Mouse (Mus musculus) C2C12 (cell line): Measurements from ENCODE around the gene Slc5a2. TPM values are rescaled to one million over a fixed set of nuclear protein-coding genes. Genes with fewer than 3 reads are reported as not detected.

Source experiments
- H3K27me3 ChIP-seq: one replicate; pipeline ENCODE4 v1.6.1; 2011; ENCODE audit not compliant: control insufficient read depth, insufficient read depth, insufficient read length
- H3K36me3 ChIP-seq: one replicate; pipeline ENCODE4 v1.6.1; 2011; ENCODE audit not compliant: control insufficient read depth, insufficient read depth
- H3K4me3 ChIP-seq: one replicate; pipeline ENCODE4 v1.5.1; 2011; ENCODE audit warnings: mild to moderate bottlenecking, control low read depth; ENCODE audit not compliant: poor library complexity, insufficient read depth, severe bottlenecking
- H3K79me2 ChIP-seq: one replicate; pipeline ENCODE4 v1.6.1; 2011; ENCODE audit not compliant: control insufficient read depth, insufficient read depth
- H3K79me3 ChIP-seq: one replicate; pipeline ENCODE4 v1.6.1; 2011; ENCODE audit warnings: low read depth, control low read depth
- H3ac ChIP-seq: one replicate; pipeline ENCODE3; 2011; ENCODE audit warnings: low read depth; ENCODE audit not compliant: control insufficient read depth, insufficient read length
- CEBPB ChIP-seq: IDR thresholded peaks from one replicate; pipeline ENCODE4 v1.6.1; 2011; ENCODE audit warnings: low read depth, mild to moderate bottlenecking, control low read depth, moderate library complexity
- CTCF ChIP-seq: IDR thresholded peaks from one replicate; pipeline ENCODE4 v1.5.1; 2011; ENCODE audit not compliant: control insufficient read depth, insufficient read depth, insufficient read length
- FOSL1 ChIP-seq: IDR thresholded peaks from one replicate; pipeline ENCODE4 v1.8.0; 2011; ENCODE audit warnings: mild to moderate bottlenecking, low read length; ENCODE audit not compliant: poor library complexity, insufficient read depth, severe bottlenecking
- MAX ChIP-seq: IDR thresholded peaks from one replicate; pipeline ENCODE4 v1.6.1; 2011; ENCODE audit warnings: mild to moderate bottlenecking, control low read depth
- MYOD1 ChIP-seq: IDR thresholded peaks from one replicate; pipeline ENCODE4 v1.6.1; 2011; ENCODE audit warnings: low read depth; ENCODE audit not compliant: control insufficient read depth, insufficient read length
- MYOG ChIP-seq: IDR thresholded peaks from one replicate; pipeline ENCODE4 v1.6.1; 2011; ENCODE audit not compliant: control insufficient read depth, insufficient read length; ENCODE audit errors: extremely low read depth
- USF1 ChIP-seq: IDR thresholded peaks from one replicate; pipeline ENCODE4 v1.6.1; 2011; ENCODE audit warnings: low read depth, mild to moderate bottlenecking, control low read depth, moderate library complexity
- polyA plus RNA-seq: library from polyadenylated mRNA; unstranded; fragments of >200 nt; fragmentation: generic; extraction: Trizol; gene quantifications from one replicate; pipeline ENCODE4 v1.2.1, GENCODE M21; 2012; ENCODE audit warnings: missing spikeins

The Slc5a2 gene
- polyA plus RNA-seq, 1 experiment = not detected

GRCm38 (mm10) chr7:128242331-128242730, 23.1 kb upstream of the Slc5a2 start:
- no peak overlapping the region for H3ac ChIP-seq
- peaks cover 2% of the 10 kb centered on the region for H3K79me3 ChIP-seq
- TF ChIP-seq USF1 (no peak), MAX (no peak), CEBPB (no peak), MYOD1 (no peak), FOSL1 (no peak), MYOG (no peak), CTCF (no peak)
- peaks cover 14% of the 10 kb centered on the region for H3K79me2 ChIP-seq
- H3K36me3 ChIP-seq = peaks cover 17% of the 10 kb centered on the region
- no peak overlapping the region for H3K4me3 ChIP-seq
- H3K27me3 ChIP-seq = no peaks in the 10 kb centered on the region

GRCm38 (mm10) chr7:128243921-128244320, 21.5 kb upstream of the Slc5a2 start:
- peaks cover 10% of the 10 kb centered on the region for H3K79me3 ChIP-seq
- peaks cover 17% of the 10 kb centered on the region for H3K36me3 ChIP-seq
- no peak for TF ChIP-seq MYOD1
- TF ChIP-seq USF1 = no peak
- no peak for TF ChIP-seq CTCF
- TF ChIP-seq CEBPB = no peak
- no peak for TF ChIP-seq MYOG
- TF ChIP-seq FOSL1 = no peak
- no peak for TF ChIP-seq MAX
- no peaks in the 10 kb centered on the region for H3K27me3 ChIP-seq
- H3ac ChIP-seq = no peak overlapping the region
- peaks cover 30% of the 10 kb centered on the region for H3K79me2 ChIP-seq
- no peak overlapping the region for H3K4me3 ChIP-seq

- peaks cover 31% of the 10 kb centered on the region for H3K79me2 ChIP-seq
- TF ChIP-seq MYOD1 = no peak
- TF ChIP-seq CTCF = no peak
- TF ChIP-seq FOSL1 = no peak
- no peak for TF ChIP-seq CEBPB
- TF ChIP-seq MAX = no peak
- no peak for TF ChIP-seq MYOG
- no peak for TF ChIP-seq USF1
- H3K36me3 ChIP-seq = peaks cover 23% of the 10 kb centered on the region
- H3ac ChIP-seq = no peak overlapping the region
- peaks cover 12% of the 10 kb centered on the region for H3K79me3 ChIP-seq
- H3K4me3 ChIP-seq = no peak overlapping the region
- no peaks in the 10 kb centered on the region for H3K27me3 ChIP-seq
Measured at GRCm38 (mm10) chr7:128244410-128245025, 20.9 kb upstream of the Slc5a2 start.

GRCm38 (mm10) chr7:128245547-128245946, 19.9 kb upstream of the Slc5a2 start:
- Histone ChIP-seq H3K36me3 (peaks cover 32% of the 10 kb centered on the region), H3K79me2 (peaks cover 27% of the 10 kb centered on the region), H3ac (no peak overlapping the region), H3K27me3 (no peaks in the 10 kb centered on the region), H3K4me3 (no peak overlapping the region), H3K79me3 (peaks cover 12% of the 10 kb centered on the region)
- TF ChIP-seq USF1 (no peak), CEBPB (no peak), MAX (no peak)

- peaks cover 36% of the 10 kb centered on the region for H3K36me3 ChIP-seq
- peaks cover 27% of the 10 kb centered on the region for H3K79me2 ChIP-seq
- H3K27me3 ChIP-seq = no peaks in the 10 kb centered on the region
- peaks cover 12% of the 10 kb centered on the region for H3K79me3 ChIP-seq
- peak within 1 kb of the TSS; percentile 87 for H3ac ChIP-seq
- TF ChIP-seq FOSL1 (no peak), CTCF (no peak), MYOG (no peak), USF1 (no peak), MYOD1 (no peak), MAX (no peak), CEBPB (no peak)
- H3K4me3 ChIP-seq = peak within 1 kb of the TSS; percentile 66
Measured at GRCm38 (mm10) chr7:128246496-128247391, 18.7 kb upstream of the Slc5a2 start, which contains the start of gene Tgfb1i1. TSS of gene Tgfb1i1 (plus strand) at chr7:128246812.
